Mouse (Mus musculus) kidney, adult 11 months (tissue): Measurements from ENCODE around the gene Desi1.

Source experiments
- DNase-seq: peaks from one replicate; pipeline ENCODE4 v3.0.0; 2022

Desi1 gene

DNA sequence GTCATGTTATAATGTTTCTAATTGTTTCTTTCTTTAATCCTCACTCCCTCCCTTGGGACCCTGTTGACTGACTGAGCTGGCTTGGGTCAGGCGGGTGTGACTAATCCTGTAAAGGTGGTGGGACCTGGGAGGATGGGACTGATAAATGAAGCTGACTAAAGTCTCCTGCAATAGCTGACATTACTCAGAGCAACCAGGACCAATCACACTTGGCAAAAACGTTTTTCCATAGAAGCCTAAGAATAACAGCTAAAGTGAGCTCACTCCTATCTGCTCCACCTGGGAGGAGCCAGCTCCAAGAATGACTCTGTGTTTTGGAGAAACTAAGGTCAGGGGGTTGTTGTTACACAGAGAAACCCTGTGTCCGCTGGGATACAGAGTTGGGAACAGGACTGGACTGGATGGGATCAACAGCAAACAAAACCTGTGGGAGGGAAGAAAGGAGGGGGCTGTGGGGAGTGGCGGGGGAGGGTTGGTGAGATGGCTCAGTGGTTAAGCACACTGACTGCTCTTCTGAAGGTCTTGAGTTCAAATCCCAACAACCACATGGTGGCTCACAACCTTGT is 68.6 kb downstream of the Desi1 start:
- no peak for DNase-seq

DNA sequence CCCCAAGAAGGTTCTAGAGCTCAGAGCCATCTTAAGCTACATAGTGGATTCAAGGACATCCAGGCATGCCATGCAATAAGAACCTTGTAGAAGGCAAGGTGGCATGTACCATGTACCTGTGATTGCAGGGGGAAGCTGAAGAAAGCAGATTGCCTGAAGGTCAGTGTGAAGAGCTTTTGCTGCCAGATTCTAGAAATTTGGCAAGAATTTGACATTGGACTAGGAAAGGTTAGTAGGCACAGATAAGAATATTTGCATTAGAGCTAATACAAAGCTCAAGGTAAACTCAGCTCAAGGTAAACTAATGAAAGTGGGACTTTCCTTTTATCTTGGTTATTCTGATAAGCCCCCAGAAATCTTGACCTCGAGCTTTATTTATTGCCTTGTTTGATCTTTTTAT is 69.4 kb downstream of the Desi1 start:
- no peak for DNase-seq

GRCm38 (mm10) chr15:81961078-81961451 is 72.6 kb downstream of the Desi1 start:
- DNase-seq: no peak

GRCm38 (mm10) chr15:81960171-81961077 is 73.2 kb downstream of the Desi1 start, which contains the start of gene Pmm1:
TSS of gene Pmm1 (minus strand) at chr15:81960930.
- DNase-seq: peak; percentile 98

GRCm38 (mm10) chr15:81958906-81959305 is 74.8 kb downstream of the Desi1 start:
- no peak for DNase-seq

DNA sequence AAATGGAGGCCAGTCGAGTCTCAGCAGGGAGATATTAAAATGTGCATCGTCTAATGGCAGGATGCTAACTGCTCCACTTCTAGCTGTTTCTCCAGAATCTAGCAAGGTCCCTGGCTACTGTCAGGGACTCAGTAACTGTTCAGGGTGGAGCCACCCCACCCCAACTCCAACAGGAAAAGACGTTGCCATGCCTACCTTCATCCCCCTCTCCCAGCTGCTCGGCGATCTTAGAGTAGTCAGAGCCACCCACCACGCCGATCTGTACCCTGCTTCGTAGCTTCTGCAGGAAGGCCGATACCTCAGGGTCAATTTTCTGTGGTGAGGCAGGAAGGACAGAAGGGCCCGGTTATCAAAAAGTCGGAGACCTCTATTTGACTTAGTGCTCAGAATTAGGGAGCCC is 76.1 kb downstream of the Desi1 start:
- no peak for DNase-seq

DNA sequence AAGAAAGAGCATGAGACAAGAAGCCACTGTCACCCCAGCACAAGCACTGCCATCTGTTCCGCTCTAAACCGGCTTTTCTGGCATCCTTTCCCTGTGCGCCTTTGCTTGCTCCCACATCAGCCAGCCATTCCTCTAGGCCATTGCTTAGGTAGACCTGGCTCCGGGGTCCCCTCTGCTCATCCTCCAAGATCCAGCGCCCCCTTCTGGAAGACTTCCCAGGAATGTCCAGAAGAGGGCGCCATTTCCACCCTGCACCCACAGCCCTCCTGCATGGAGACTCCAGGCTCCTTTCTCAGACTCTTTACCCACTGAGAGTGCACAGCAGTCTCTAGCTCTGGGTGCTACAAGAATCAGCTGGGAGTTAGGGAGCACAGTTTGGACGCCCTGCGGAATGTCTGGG is 77.2 kb downstream of the Desi1 start:
- DNase-seq: no peak

DNA sequence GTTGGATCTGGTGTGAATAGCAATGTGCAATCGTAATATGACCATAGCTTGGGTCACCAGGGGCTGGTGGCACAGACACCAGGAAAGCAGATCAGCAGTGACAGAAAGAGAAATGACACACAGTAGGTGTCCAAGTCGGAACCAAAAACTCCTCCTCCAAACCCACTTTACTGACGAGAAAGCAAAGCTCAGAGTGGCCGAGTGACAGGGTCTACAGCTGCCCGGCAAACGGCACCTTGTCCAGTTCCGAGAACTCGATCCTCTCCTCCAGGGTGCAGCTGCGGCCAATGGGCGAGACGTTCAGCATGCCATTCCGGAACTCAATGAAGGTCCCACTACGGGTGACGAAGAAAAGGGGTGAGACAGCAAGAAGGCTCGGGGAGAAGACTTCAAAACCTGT is 78.2 kb downstream of the Desi1 start:
- no peak for DNase-seq

DNA sequence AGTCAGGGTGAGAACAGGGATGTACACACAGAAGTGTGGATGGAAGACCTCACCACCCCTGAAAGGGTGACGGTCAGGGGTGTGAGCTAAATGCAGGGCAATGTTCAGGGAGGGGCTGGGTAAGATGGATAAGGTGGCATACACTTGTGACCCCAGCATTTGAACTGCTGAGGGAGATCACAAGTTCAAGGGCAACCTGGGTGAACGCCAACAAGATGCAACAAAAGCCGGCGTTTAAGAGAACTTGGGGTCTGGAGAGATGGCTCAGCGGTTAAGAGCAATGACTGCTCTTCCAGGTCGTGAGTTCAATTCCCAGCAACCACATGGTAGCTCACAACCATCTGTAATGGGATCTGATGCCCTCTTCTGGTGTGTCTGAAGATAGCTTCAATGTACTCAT is 78.9 kb downstream of the Desi1 start:
- DNase-seq: no peak

GRCm38 (mm10) chr15:81954151-81954583 is 79.5 kb downstream of the Desi1 start:
- DNase-seq: no peak

DNA sequence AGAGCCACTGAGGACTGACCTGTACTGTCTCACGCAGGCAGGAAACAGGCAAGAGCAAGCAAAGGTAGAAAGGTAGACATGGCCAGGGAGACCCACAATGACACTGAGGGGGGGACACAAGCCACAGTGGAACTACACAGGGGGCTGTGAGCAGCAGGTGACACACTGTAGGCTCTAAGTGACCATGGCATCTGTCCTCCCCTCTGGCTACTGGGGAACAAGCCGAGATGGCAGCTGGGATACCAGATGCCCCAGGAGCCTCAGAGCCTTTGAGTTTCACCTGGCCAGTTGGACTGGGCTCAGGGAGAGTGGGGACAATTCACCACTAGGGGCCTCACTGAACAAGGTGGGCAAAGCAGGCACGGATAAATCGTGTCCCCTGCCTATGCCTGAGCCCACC is 81.4 kb downstream of the Desi1 start:
- no peak for DNase-seq

DNA sequence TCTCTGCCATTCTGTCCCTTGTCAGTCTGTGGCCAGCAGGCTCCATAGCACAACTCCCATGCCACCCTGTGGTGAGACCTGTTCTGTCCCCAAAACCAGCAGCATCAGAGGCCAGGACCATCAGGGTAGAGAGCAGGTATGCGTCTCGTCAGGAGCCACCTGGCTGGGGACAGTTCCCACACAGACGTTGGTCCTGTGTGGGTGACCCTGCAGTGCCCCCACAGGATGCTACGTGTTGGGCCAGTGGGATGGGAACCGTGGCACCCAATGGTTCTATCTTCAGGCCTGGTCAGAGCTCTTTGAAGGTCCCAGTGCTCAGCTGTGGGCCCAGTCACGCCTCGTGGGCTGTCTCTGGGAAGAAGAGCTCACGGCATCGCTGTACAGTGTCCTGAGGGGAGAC is 82.5 kb downstream of the Desi1 start:
- DNase-seq: no peak

GRCm38 (mm10) chr15:81950716-81951115 is 82.9 kb downstream of the Desi1 start:
- DNase-seq: no peak

DNA sequence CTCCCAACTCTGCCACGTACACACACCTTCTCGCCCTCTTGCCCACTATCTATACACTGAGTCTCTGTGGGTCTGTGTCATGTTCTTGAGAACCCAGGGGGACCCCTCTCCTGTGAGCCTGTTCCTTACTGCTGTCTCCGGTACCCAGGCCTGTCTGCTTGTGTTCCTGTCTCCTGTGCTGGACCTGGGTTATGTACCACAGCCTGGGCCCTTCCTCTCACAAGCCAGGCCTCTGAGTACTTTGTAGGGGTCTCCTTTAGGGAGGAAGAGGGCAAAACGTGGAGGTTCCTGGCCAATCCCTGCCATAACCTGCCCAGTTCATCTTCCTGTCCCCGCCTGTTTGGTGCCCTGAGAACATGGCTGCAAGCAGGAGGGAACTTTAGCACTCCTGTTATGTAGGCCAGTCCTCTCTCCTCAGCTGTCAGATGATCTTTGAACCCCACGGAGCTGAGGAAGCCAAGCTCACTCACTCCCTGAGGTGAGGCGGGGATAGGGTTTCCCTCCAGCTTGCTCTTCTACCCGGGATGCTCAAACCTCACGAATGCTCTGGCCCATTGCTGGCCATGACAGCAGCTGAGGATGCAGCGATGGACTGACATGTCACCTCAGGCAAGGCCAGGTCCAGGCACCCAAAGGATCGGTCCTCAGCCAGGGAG is 84.1 kb downstream of the Desi1 start:
- DNase-seq: peak; percentile 48

- DNase-seq: no peak
Observed at GRCm38 (mm10) chr15:81949076-81949475, 84.6 kb downstream of the Desi1 start.

DNA sequence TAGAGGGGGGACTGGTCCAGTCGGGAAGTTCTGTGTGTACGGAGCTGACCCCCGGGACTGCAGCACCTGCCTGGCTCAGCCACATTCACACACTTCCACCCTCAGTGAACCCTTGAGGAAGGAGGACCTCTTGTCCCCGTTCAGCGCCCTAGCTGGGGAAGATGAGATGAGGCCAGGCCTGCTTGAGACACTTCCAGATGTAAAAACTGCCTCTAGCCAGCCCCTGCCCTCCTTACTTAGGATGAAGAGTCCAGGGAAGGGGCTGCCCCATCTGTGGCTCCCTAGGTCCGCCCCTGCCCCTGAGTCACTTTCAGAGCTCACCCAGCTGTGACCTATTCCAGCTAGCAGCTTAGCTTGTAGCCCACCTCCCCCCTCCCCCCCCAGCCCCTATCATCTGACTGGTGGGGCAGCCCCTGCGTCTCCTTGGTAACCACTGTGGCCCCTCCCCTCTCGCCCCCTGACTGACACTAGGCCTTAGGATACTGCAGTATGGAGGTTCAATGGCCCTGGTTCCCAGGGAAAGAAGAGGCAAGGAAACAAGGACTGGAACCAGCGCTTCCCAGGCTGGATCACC is 90.4 kb downstream of the Desi1 start:
- no peak for DNase-seq
